Mouse (Mus musculus): ENCODE measurements around the gene Dolpp1.

Gene Dolpp1

GRCm38 (mm10) chr2:30375893-30376292 is 16.2 kb upstream of the Dolpp1 start:
- no peak for DNase-seq (ENCODE audit: low read depth in 2 of 2, low spot score in 2 of 2)

- no peak for DNase-seq (ENCODE audit: low read depth in 2 of 2, low spot score in 2 of 2)
Measured at GRCm38 (mm10) chr2:30377721-30378120, 14.3 kb upstream of the Dolpp1 start.

DNA sequence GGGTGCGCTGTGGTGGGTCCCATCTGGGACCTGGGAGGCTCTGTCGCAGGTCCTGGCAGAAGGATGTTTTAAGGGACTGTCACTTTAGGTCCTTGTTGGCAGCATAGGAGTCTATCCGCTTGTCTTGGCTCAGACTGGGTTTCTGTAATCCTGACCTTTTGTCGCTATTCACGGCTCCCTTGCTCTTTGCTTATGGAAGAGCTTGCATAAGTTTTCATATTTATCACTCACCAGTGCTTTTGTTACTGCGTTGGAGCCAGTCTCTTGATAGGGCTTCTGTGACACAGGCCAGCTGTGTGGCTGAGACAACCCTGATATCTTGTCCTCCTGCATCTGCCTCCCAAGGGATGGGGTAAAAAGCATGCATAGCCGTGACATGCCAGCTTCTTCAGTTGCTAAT is 12.7 kb upstream of the Dolpp1 start:
- no peak for DNase-seq (ENCODE audit: low read depth in 2 of 2, low spot score in 2 of 2)

DNA sequence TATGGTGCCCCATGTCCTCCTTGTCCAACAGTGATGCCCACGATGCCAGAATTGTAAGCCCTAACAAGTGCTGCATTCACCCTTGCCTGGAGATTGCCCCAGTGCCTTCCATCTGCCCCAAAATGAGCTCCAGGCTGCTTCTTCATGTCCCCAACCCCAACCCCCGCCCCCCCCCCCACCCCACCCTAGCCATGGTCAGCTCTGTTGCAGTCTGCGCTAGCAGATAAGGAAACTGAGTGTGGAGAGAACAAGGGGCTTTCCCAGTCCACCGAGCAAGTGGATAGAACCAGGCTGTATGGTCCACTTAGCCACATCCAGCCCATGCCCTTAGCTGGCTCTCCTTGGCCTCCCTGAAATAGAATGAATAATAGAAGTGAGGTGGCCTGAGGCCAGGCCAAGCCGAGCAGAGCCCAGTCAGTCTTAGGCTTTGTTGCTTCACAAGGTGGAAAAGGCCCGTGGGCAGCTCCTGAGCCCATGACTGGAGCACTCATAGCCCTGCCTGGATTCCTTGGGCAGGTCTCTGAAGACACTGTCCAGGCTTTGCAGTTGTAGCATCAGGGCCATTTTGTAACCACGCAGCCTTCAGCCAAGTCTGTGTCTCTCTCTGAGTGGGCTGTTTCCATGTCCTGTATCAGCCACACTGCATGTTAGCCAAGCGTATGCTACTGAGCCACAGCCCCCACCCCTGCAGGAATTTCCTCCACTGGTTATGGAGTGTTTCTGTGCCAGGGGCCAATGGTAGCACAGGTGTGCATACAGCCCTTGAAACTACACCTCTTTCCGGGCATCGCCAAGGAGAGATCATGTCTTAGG is 11.3 kb upstream of the Dolpp1 start:
- DNase-seq (ENCODE audit: low read depth in 2 of 2, low spot score in 2 of 2): no peak

- no peak for DNase-seq (ENCODE audit: low read depth in 2 of 2, low spot score in 2 of 2)
Measured at GRCm38 (mm10) chr2:30381377-30381725, 10.7 kb upstream of the Dolpp1 start.

GRCm38 (mm10) chr2:30384814-30385213 is 7.2 kb upstream of the Dolpp1 start:
- DNase-seq (ENCODE audit: low read depth in 2 of 2, low spot score in 2 of 2): no peak

- DNase-seq (ENCODE audit: low read depth in 2 of 2, low spot score in 2 of 2): no peak
Measured at GRCm38 (mm10) chr2:30385591-30385990, 6.5 kb upstream of the Dolpp1 start.

GRCm38 (mm10) chr2:30386913-30387312 is 5.1 kb upstream of the Dolpp1 start:
- no peak for DNase-seq (ENCODE audit: low read depth in 2 of 2, low spot score in 2 of 2)

DNA sequence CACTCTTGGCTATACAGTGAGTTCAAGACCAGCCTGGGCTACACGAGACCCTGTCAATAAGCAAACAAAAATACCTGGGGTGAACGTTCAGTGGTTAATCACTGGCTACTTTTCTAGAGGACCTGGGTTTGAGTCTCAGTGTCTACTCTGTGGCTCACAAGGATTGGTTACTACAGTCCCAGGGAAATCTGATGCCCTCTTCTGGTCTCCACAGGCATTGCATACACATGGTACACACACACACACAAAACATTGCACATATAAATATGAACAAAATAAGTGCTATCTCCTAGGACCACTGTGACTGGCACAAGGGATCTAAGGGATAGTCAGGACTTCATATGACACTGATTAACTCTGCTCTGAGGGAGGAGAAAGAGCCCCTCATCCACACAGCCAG is 3.1 kb upstream of the Dolpp1 start:
- DNase-seq (ENCODE audit: low read depth in 2 of 2, low spot score in 2 of 2): no peak

DNA sequence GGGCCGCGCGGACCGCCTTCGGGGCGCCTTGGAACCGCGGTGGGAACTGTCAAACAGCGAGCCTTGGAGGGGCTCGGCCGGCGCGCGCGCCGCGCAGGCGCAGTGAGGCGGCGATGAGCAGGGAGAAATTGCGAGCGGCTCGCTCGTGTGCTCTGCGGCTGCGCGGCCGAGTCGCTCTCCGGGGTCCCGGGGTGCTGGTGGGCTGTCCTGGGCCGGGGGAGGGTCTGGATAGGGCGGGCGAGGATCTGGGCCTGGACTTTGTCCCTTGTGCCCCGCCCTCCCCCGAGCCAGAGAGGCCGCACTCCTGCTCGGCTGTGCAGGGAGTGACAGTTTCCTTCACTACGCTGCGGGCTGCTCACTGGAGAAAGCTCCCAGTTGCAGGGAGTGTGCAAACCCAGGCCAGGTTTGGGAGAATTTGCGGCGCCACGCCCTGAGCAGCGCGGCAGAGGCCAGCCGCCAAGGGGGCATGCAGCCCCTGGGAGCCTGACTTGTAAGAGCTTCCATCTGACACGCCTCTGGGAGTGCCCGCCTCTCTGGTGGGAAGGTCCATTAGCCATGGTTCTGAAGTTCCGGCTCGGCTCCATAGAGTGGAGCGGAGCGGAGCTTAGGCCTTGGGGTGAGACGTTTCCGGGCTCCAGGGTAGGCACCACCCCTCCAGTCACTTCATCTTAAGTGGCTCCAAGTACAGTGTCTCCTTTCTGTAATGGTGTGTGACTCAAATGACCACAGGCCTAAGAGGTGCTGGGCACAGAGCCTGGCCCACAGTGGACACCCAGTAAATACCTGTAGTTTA is 719 bp downstream of the Dolpp1 start:
- DNase-seq (ENCODE audit: low read depth in 2 of 2, low spot score in 2 of 2): peak; percentile 19 to 25

- DNase-seq (ENCODE audit: low read depth in 2 of 2, low spot score in 2 of 2): no peak
Measured at GRCm38 (mm10) chr2:30393370-30393656, 1.3 kb downstream of the Dolpp1 start.

DNA sequence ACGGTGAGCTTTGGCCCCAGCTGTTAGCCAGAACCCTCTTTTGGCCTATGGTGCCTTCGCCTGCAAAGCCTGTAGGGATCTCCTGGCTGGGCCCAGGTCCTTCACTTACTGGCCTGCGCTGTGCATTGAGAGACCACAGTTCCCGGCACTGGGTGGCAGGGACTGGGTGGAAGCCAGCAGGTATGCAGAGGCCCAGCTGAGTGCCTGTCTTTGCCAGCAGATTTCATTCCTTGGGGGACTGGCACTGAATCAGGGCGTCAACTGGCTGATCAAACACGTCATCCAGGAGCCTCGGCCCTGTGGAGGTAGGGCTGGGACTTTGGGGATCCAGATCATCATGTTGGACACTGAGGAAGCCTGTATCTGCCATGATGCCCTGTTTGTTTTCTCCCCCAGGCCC is 3.7 kb downstream of the Dolpp1 start:
- DNase-seq (ENCODE audit: low read depth in 2 of 2, low spot score in 2 of 2): no peak

- no peak for DNase-seq (ENCODE audit: low read depth in 2 of 2, low spot score in 2 of 2)
Measured at GRCm38 (mm10) chr2:30396246-30396645, 4.2 kb downstream of the Dolpp1 start.

GRCm38 (mm10) chr2:30397986-30398512 is 6.0 kb downstream of the Dolpp1 start:
- DNase-seq (ENCODE audit: low read depth in 2 of 2, low spot score in 2 of 2): no peak

- no peak for DNase-seq (ENCODE audit: low read depth in 2 of 2, low spot score in 2 of 2)
Measured at GRCm38 (mm10) chr2:30399191-30400171, 7.4 kb downstream of the Dolpp1 start.

DNA sequence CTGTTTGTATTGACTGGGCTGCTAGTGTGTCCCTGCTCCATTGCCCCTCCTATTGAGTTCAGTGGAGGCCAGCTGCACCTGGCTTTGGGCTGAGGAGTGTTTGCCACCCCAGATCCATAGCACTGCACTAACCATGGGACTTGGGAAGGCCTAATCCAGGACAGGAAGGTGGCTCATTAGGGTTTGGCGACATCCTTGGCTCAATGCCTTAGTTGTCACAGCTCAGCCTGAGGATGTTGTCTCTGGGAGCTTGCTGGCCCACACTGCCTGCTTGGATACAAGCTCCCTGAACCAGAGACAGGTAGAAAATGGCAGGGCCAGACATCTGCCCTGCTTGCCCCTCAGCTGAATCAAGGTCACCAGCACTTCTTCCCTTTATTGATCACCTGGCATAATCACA is 9.5 kb downstream of the Dolpp1 start:
- DNase-seq (ENCODE audit: low read depth in 2 of 2, low spot score in 2 of 2): no peak

GRCm38 (mm10) chr2:30402351-30402826 is 10.3 kb downstream of the Dolpp1 start:
- DNase-seq (ENCODE audit: low read depth in 2 of 2, low spot score in 2 of 2): no peak

DNA sequence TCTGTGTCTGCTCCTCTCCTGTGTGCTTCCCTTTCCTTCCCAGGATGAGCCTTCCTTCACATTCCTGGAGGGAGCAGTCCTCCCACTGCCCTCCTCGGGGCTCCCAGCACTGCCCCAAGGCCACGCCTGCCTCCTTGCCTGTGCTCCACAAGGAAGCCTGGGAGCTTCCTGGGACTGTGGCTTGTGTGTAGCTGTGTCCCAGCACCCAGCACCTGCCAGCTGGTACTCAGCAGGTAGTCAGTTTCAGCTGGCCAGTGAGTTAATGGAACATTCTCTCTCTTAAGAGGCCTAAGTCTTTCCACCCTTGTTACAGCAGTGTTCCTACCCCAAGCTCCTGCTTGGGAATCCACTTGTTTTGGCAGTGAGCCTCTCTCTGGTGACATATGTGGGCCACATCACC is 10.8 kb downstream of the Dolpp1 start:
- no peak for DNase-seq (ENCODE audit: low read depth in 2 of 2, low spot score in 2 of 2)

- no peak for DNase-seq (ENCODE audit: low read depth in 2 of 2, low spot score in 2 of 2)
Measured at GRCm38 (mm10) chr2:30403870-30404269, 11.8 kb downstream of the Dolpp1 start.

DNA sequence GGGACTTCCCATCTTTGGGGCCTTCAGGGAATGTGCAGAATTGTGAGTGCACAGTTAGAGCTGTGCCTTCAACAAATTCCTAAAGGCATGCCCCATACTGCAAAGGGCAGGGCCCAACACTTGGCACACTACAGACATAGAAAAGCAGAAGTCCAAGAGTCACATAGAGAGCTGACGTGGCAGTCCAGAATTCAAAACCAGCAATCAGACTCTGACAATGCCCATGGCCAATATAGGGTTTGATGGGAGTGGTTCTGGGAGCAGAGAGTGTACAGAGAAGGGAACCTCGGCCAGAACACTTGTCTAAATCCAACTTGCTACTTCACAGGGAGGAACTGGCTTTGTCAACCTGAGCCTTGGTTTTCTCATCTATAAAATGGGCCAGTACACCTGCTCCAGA is 15.2 kb downstream of the Dolpp1 start:
- DNase-seq (ENCODE audit: low read depth in 2 of 2, low spot score in 2 of 2): no peak

DNA sequence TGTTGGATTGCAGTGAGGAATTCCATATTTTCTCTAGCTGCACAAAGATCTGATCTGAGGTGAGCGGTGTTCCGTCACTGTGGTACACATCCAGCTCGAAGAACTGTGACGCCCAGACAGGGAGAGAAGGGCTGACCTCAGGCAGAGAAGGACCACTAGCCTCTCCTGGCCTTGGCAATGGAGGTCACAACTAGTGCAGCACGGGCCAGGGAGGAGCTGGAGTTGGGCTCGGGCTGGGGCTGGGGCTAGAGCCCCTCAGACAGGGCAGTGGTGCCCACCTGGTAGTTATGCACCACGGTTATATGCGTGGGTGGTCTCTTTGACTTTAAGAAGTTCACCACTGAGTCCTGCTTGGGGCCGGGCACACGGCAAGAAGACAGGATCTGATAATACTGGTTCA is 15.7 kb downstream of the Dolpp1 start:
- DNase-seq (ENCODE audit: low read depth in 2 of 2, low spot score in 2 of 2): no peak

Measured in CD8-positive naive resting alpha-beta T cell, adult 2 months (primary cell).